Mouse (Mus musculus) ovary, adult 10 weeks (tissue): Measurements from ENCODE around the gene Arl9. TPM values are rescaled to one million over a fixed set of nuclear protein-coding genes. Genes with fewer than 3 reads are reported as not detected.

ENCODE experiments used
- polyA plus RNA-seq: library from polyadenylated mRNA; stranded (reverse); fragments of 350-450 nt; fragmentation: Illumina TruSeq; extraction: RNeasy Lipid Tissue Mini Kit (QIAGEN cat#74804); gene quantifications from one replicate; pipeline ENCODE4 v1.2.3, GENCODE M21; 2014

The Arl9 gene
- not detected for polyA plus RNA-seq

GRCm38 (mm10) chr5:77004051-77004821, at the start of gene Arl9:
Gene Arl9 (plus strand): TSS chr5:77004055.

DNA sequence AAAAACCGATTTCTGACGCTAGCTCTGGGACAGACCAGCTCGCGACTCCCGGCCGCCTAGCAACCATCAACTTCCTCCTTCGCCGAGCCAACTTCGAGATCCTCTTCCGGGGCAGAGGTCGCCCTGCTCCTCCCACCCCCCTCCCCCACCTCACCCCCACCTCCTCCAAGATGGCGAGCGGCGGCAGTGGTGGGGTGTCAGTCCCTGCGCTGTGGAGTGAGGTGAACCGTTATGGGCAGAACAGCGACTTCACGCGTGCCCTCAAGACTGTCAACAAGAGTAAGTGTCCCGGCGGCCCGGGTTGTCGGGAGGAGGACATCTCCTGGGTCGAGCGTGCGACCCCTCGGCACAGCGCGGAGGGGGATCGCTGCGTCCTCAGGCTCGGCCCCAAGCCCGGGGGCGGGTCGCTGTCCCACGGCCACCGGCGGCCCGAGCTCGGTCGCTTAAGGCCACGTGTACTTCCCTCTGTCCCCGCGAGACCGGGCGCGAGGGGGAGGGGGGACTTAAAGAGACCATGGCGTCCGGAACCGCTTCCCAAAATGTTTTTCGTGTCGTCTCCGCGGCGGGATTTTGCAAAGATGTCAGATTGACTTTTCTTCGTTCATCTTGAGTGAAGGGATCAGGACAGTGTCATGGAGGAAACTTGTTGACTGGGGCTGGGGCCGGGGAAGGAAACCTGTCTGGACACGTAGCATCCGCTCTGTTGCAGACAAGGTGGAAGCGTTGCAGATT, 29.1 kb upstream of the Arl9 start, which contains the start of gene Srp72:
TSS of gene Srp72 (plus strand) at position 130 of the 732 bp plus-strand sequence.

DNA sequence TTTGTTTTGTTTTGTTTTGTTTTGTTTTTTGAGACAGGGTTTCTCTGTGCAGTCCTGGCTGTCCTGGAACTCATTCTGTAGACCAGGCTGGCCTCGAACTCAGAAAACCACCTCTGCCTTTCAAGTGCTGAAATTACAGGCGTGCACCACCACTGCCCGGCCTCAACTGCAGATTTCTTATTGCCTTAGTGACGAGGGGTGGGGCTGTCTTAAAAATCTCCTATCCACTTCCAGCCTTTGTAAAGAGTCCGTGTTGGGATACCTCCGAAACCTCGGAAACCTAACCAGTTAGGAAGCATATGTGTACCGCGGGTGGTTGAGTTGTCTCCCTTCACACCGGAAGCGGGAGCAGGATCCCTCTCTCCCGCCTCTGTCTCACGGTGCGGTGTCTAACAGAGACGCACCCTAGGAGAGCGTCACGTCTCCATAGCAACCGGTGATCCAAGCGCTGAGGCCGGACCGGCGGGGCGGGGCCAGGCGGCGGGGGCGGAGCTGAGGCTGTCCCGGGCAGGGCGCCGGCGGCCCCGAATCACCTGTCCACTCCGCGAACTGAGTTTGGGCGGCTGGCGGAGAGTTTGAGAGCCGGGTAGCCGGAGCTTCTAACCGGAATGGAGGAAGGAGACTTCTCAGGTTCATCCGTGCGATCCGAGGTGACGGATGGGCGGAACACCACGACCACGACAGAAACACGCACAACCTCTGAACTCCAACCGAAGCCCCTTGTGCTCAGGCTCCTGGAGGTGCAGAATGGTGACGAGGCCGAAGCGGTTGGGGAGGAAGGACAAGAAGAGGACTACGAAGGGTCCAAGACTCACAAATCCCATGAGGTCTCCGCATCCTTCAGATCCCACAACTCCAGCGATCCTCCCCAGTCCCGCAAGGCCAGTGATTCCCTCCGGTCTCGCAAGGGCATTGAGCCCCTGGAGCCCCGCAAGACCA, 12.0 kb downstream of the Arl9 start, which contains the start of gene Thegl:
TSS of gene Thegl (plus strand) at position 480 of the 939 bp plus-strand sequence.

Other genes with a start within 250 kb of the Arl9 start
- 23.8 TPM for gene Aasdh, start 98.5 kb upstream of the Arl9 start, polyA plus RNA-seq
- gene Paics, start 52.7 kb upstream of the Arl9 start, polyA plus RNA-seq: 312 TPM
- gene Ppat, start 52.5 kb upstream of the Arl9 start, polyA plus RNA-seq: 101 TPM
- gene Srp72, start 29.4 kb upstream of the Arl9 start, polyA plus RNA-seq: 245 TPM
- not detected for gene Thegl, start 12.0 kb downstream of the Arl9 start, polyA plus RNA-seq
- gene Hopx, start 111.1 kb downstream of the Arl9 start, polyA plus RNA-seq: 3.9 TPM
- not detected for gene Spink2, start 207.4 kb downstream of the Arl9 start, polyA plus RNA-seq